Mouse (Mus musculus): ENCODE results near the gene Tfcp2. TPM values are rescaled to one million over a fixed set of nuclear protein-coding genes. Genes with fewer than 3 reads are reported as not detected.
"Not testable (repeated sequence)": the region's sequence is repeated elsewhere in the genome, so short reads cannot be mapped to it uniquely, and the experiment has no call there.

Gene Tfcp2
- polyA plus RNA-seq, 1 experiment from 2014 or later: 22.3 TPM

- 70% methylated on average over 1 of the region's 1 CpGs for WGBS
- H3K27me3 ChIP-seq (ENCODE audit: control insufficient read depth, insufficient read depth, low read depth, low read length); ATAC-seq (ENCODE audit: low read depth); H3K4me2 ChIP-seq (ENCODE audit: low read depth, low read length); H3K4me1 ChIP-seq (replicated peaks; ENCODE audit: control insufficient read depth, insufficient read depth, low read length); H3K36me3 ChIP-seq (ENCODE audit: control insufficient read depth, insufficient read depth, low read length); H3K9ac ChIP-seq (ENCODE audit: low read length); H3K4me3 ChIP-seq (ENCODE audit: low read length); H3K9me3 ChIP-seq (ENCODE audit: control insufficient read depth, low read length); H3K27ac ChIP-seq (ENCODE audit: low read length): not testable (repeated sequence)
These were observed 10.8 kb downstream of the Tfcp2 start for GRCm38 (mm10) chr15:100541001-100541400.

- Histone ChIP-seq H3K4me1 (replicated peaks; ENCODE audit: control insufficient read depth, insufficient read depth, low read length) (no peaks in the 10 kb centered on the region), H3K36me3 (ENCODE audit: control insufficient read depth, insufficient read depth, low read length) (no peaks in the 10 kb centered on the region; the same call in 1 of the 2 replicates), H3K4me3 (ENCODE audit: low read length) (no peak overlapping the region), H3K4me2 (ENCODE audit: low read depth, low read length) (no peak overlapping the region), H3K9me3 (ENCODE audit: control insufficient read depth, low read length) (no peaks in the 10 kb centered on the region), H3K9ac (ENCODE audit: low read length) (no peak overlapping the region), H3K27me3 (ENCODE audit: control insufficient read depth, insufficient read depth, low read depth, low read length) (no peaks in the 10 kb centered on the region), H3K27ac (ENCODE audit: low read length) (no peak overlapping the region)
- 91% methylated on average over 9 of the region's 9 CpGs for WGBS
- no peak for ATAC-seq (ENCODE audit: low read depth)
These were observed 12.4 kb downstream of the Tfcp2 start for GRCm38 (mm10) chr15:100539411-100539810.

GRCm38 (mm10) chr15:100537913-100538312 is 13.9 kb downstream of the Tfcp2 start:
- no peak for ATAC-seq (ENCODE audit: low read depth)
- H3K27me3 ChIP-seq (ENCODE audit: control insufficient read depth, insufficient read depth, low read depth, low read length): no peaks in the 10 kb centered on the region
- no peak overlapping the region for H3K4me3 ChIP-seq (ENCODE audit: low read length)
- no peak overlapping the region for H3K9ac ChIP-seq (ENCODE audit: low read length)
- no peak overlapping the region for H3K4me2 ChIP-seq (ENCODE audit: low read depth, low read length)
- H3K36me3 ChIP-seq (ENCODE audit: control insufficient read depth, insufficient read depth, low read length): no peaks in the 10 kb centered on the region
- no peaks in the 10 kb centered on the region for H3K4me1 ChIP-seq (replicated peaks; ENCODE audit: control insufficient read depth, insufficient read depth, low read length)
- H3K9me3 ChIP-seq (ENCODE audit: control insufficient read depth, low read length): no peaks in the 10 kb centered on the region
- no peak overlapping the region for H3K27ac ChIP-seq (ENCODE audit: low read length)
- WGBS: 83% methylated on average over 6 of the region's 6 CpGs

GRCm38 (mm10) chr15:100527900-100528299 is 23.9 kb downstream of the Tfcp2 start:
- Histone ChIP-seq H3K9me3 (ENCODE audit: control insufficient read depth, low read length) (no peaks in the 10 kb centered on the region), H3K4me3 (ENCODE audit: low read length) (no peak overlapping the region), H3K4me1 (replicated peaks; ENCODE audit: control insufficient read depth, insufficient read depth, low read length) (no peaks in the 10 kb centered on the region), H3K4me2 (ENCODE audit: low read depth, low read length) (no peak overlapping the region), H3K27me3 (ENCODE audit: control insufficient read depth, insufficient read depth, low read depth, low read length) (no peaks in the 10 kb centered on the region), H3K9ac (ENCODE audit: low read length) (no peak overlapping the region), H3K36me3 (ENCODE audit: control insufficient read depth, insufficient read depth, low read length) (peaks cover 3% of the 10 kb centered on the region; the same call in 1 of the 2 replicates), H3K27ac (ENCODE audit: low read length) (no peak overlapping the region)
- WGBS: 47% methylated on average over 5 of the region's 5 CpGs
- no peak for ATAC-seq (ENCODE audit: low read depth)

- 94% methylated on average over 14 of the region's 14 CpGs for WGBS
- Histone ChIP-seq H3K9me3 (ENCODE audit: control insufficient read depth, low read length) (no peaks in the 10 kb centered on the region), H3K27ac (ENCODE audit: low read length) (no peak overlapping the region), H3K4me1 (replicated peaks; ENCODE audit: control insufficient read depth, insufficient read depth, low read length) (no peaks in the 10 kb centered on the region), H3K9ac (ENCODE audit: low read length) (no peak overlapping the region), H3K36me3 (ENCODE audit: control insufficient read depth, insufficient read depth, low read length) (peaks cover 10% of the 10 kb centered on the region; the same call in 1 of the 2 replicates), H3K27me3 (ENCODE audit: control insufficient read depth, insufficient read depth, low read depth, low read length) (no peaks in the 10 kb centered on the region), H3K4me3 (ENCODE audit: low read length) (no peak overlapping the region), H3K4me2 (ENCODE audit: low read depth, low read length) (no peak overlapping the region)
- no peak for ATAC-seq (ENCODE audit: low read depth)
These were observed 26.4 kb downstream of the Tfcp2 start for GRCm38 (mm10) chr15:100525405-100525804.

- Histone ChIP-seq H3K9me3 (ENCODE audit: control insufficient read depth, low read length) (no peaks in the 10 kb centered on the region), H3K27me3 (ENCODE audit: control insufficient read depth, insufficient read depth, low read depth, low read length) (no peaks in the 10 kb centered on the region), H3K4me3 (ENCODE audit: low read length) (no peak overlapping the region), H3K27ac (ENCODE audit: low read length) (no peak overlapping the region), H3K4me2 (ENCODE audit: low read depth, low read length) (no peak overlapping the region), H3K36me3 (ENCODE audit: control insufficient read depth, insufficient read depth, low read length) (peaks cover 11% of the 10 kb centered on the region), H3K4me1 (replicated peaks; ENCODE audit: control insufficient read depth, insufficient read depth, low read length) (no peaks in the 10 kb centered on the region), H3K9ac (ENCODE audit: low read length) (no peak overlapping the region)
- 88% methylated on average over 14 of the region's 14 CpGs for WGBS
- ATAC-seq (ENCODE audit: low read depth): no peak
These were observed 31.5 kb downstream of the Tfcp2 start for GRCm38 (mm10) chr15:100520306-100520705.

- no peaks in the 10 kb centered on the region for H3K4me1 ChIP-seq (replicated peaks; ENCODE audit: control insufficient read depth, insufficient read depth, low read length)
- no peaks in the 10 kb centered on the region for H3K27me3 ChIP-seq (ENCODE audit: control insufficient read depth, insufficient read depth, low read depth, low read length)
- no peak overlapping the region for H3K9ac ChIP-seq (ENCODE audit: low read length)
- 82% methylated on average over 2 of the region's 2 CpGs for WGBS
- peaks cover 25% of the 10 kb centered on the region for H3K36me3 ChIP-seq (ENCODE audit: control insufficient read depth, insufficient read depth, low read length)
- H3K9me3 ChIP-seq (ENCODE audit: control insufficient read depth, low read length): no peaks in the 10 kb centered on the region
- no peak overlapping the region for H3K4me2 ChIP-seq (ENCODE audit: low read depth, low read length)
- H3K4me3 ChIP-seq (ENCODE audit: low read length): no peak overlapping the region
- no peak for ATAC-seq (ENCODE audit: low read depth)
- H3K27ac ChIP-seq (ENCODE audit: low read length): no peak overlapping the region
These were observed 36.7 kb downstream of the Tfcp2 start for GRCm38 (mm10) chr15:100515121-100515520.

GRCm38 (mm10) chr15:100513387-100513786 is 38.4 kb downstream of the Tfcp2 start:
- 76% methylated on average over 4 of the region's 4 CpGs for WGBS
- H3K9ac ChIP-seq (ENCODE audit: low read length): no peak overlapping the region
- no peak for ATAC-seq (ENCODE audit: low read depth)
- H3K4me2 ChIP-seq (ENCODE audit: low read depth, low read length): no peak overlapping the region
- H3K4me3 ChIP-seq (ENCODE audit: low read length): no peak overlapping the region
- H3K27me3 ChIP-seq (ENCODE audit: control insufficient read depth, insufficient read depth, low read depth, low read length): no peaks in the 10 kb centered on the region
- peaks cover 22% of the 10 kb centered on the region for H3K36me3 ChIP-seq (ENCODE audit: control insufficient read depth, insufficient read depth, low read length)
- no peaks in the 10 kb centered on the region for H3K4me1 ChIP-seq (replicated peaks; ENCODE audit: control insufficient read depth, insufficient read depth, low read length)
- H3K27ac ChIP-seq (ENCODE audit: low read length): no peak overlapping the region
- no peaks in the 10 kb centered on the region for H3K9me3 ChIP-seq (ENCODE audit: control insufficient read depth, low read length)

- no peak overlapping the region for H3K4me2 ChIP-seq (ENCODE audit: low read depth, low read length)
- H3K27ac ChIP-seq (ENCODE audit: low read length): no peak overlapping the region
- H3K4me1 ChIP-seq (replicated peaks; ENCODE audit: control insufficient read depth, insufficient read depth, low read length): no peaks in the 10 kb centered on the region
- no peaks in the 10 kb centered on the region for H3K9me3 ChIP-seq (ENCODE audit: control insufficient read depth, low read length)
- H3K27me3 ChIP-seq (ENCODE audit: control insufficient read depth, insufficient read depth, low read depth, low read length): no peaks in the 10 kb centered on the region
- ATAC-seq (ENCODE audit: low read depth): no peak
- 95% methylated on average over 11 of the region's 11 CpGs for WGBS
- H3K36me3 ChIP-seq (ENCODE audit: control insufficient read depth, insufficient read depth, low read length): peaks cover 32% of the 10 kb centered on the region
- H3K4me3 ChIP-seq (ENCODE audit: low read length): no peak overlapping the region
- H3K9ac ChIP-seq (ENCODE audit: low read length): no peak overlapping the region
These were observed 41.7 kb downstream of the Tfcp2 start for GRCm38 (mm10) chr15:100510072-100510471.
